In the genomic region with DNA sequence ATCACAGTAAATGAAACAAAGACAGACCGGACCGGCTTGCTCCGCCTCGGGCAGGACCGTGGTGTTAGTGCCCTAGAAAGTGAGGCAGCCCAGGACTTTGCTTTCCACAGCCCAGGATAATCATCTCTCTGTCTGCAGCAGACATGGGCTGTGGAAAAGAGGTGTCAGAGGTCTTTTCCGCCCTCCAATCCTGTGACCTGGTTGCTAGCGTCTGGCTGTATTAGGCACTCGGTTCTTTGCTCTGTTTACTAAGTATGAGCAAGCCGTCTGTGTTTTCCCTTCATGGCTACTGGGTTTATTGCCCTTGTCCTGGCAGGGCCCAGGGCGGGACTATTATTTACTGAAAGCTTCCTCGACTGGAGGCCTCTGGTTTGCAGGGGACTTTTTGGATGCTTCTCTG, we compare ENCODE assay signal across 9 mouse cellular contexts.
A peak's percentile ranks its signal among the peaks of the same experiment; 100 is the strongest.
DNase-seq lines count a peak whose midpoint lies in the region; ATAC-seq and TF ChIP-seq lines count a peak whose summit lies in the region.
"Had no signal": no experiment of that assay in that cellular context is flagged by ENCODE, and none has a peak within 500 bp of the region (broad histone marks: within the 10 kb centered on the region; RNA-seq: fewer than 3 reads in every experiment).

No protein-coding gene starts in this region.

- TF ChIP-seq POLR2A in lung, adult 2 months (IDR thresholded peaks at IDR 0.05; ENCODE audit: borderline replicate concordance, extremely low read depth, low read depth, low read length): peak; percentile 25; the same call in 1 of the 2 replicates

- peak overlapping the region; percentile 34; the same call in 1 of the 2 replicates for H3K9ac ChIP-seq in intestine, embryonic 16.5 days (ENCODE audit: low read depth, low read length)
- H3K9ac ChIP-seq in forebrain, embryonic 11.5 days (ENCODE audit: low read length): no peak overlapping the region

- H3K36me3 ChIP-seq in intestine, embryonic 16.5 days (ENCODE audit: control insufficient read depth, insufficient read depth, low read length): no peaks in the 10 kb centered on the region
- no peaks in the 10 kb centered on the region for H3K36me3 ChIP-seq in forebrain, embryonic 11.5 days (ENCODE audit: control insufficient read depth, insufficient read depth, low read length)

- WGBS in intestine, embryonic 16.5 days: 19% methylated on average over 11 of the region's 11 CpGs
- 22% methylated on average over 11 of the region's 11 CpGs for WGBS in lung, adult 2 months
- WGBS in forebrain, embryonic 11.5 days: 69% methylated on average over 11 of the region's 11 CpGs

- no peak for TF ChIP-seq CTCF in lung, adult 2 months (IDR thresholded peaks at IDR 0.05; ENCODE audit: insufficient read depth, low read length)

- DNase-seq in adrenal gland, adult (ENCODE audit: inconsistent age in 2 of 2, low spot score in 1 of 2): peak; percentile 30 to 71
- DNase-seq in adrenal gland, postnatal 25 days: no peak
- peak; percentile 17 to 22 for DNase-seq in adrenal gland, postnatal 36 days
- peak; percentile 24 for DNase-seq in lung, adult 2 months
- DNase-seq in frontal cortex, postnatal 10 days (ENCODE audit: low spot score in 2 of 2): no peak
- no peak for DNase-seq in forebrain, embryonic 11.5 days (ENCODE audit: low spot score)
- DNase-seq in cerebellum, adult 9-11 months: no peak

- H3K4me1 ChIP-seq in intestine, embryonic 16.5 days (ENCODE audit: control insufficient read depth, insufficient read depth, low read length): peaks cover 6% of the 10 kb centered on the region; the same call in 1 of the 2 replicates
- peaks cover 16% of the 10 kb centered on the region for H3K4me1 ChIP-seq in lung, adult 2 months (ENCODE audit: control insufficient read depth, insufficient read depth, low read length)
- no peaks in the 10 kb centered on the region for H3K4me1 ChIP-seq in forebrain, embryonic 11.5 days (replicated peaks; ENCODE audit: control insufficient read depth, insufficient read depth, low read length)
- H3K4me1 ChIP-seq: megakaryocyte, embryonic 14.5 days had no signal

- H3K4me3 ChIP-seq in intestine, embryonic 16.5 days (ENCODE audit: low read length): no peak overlapping the region
- peak overlapping the region; percentile 33 for H3K4me3 ChIP-seq in lung, adult 2 months (replicated peaks; ENCODE audit: extremely low read depth, low read depth, low read length)
- no peak overlapping the region for H3K4me3 ChIP-seq in forebrain, embryonic 11.5 days (ENCODE audit: low read depth, low read length)
- H3K4me3 ChIP-seq: megakaryocyte, embryonic 14.5 days had no signal

- peak overlapping the region; percentile 32 for H3K4me2 ChIP-seq in intestine, embryonic 16.5 days (ENCODE audit: low read depth, low read length)
- no peak overlapping the region for H3K4me2 ChIP-seq in forebrain, embryonic 11.5 days (ENCODE audit: low read depth, low read length, severe bottlenecking)

- no peak overlapping the region for H3K27ac ChIP-seq in intestine, embryonic 16.5 days (ENCODE audit: low read length)
- H3K27ac ChIP-seq in forebrain, embryonic 11.5 days (ENCODE audit: low read depth, low read length): no peak overlapping the region

- peak; percentile 74 for ATAC-seq in intestine, embryonic 16.5 days
- no peak for ATAC-seq in forebrain, embryonic 11.5 days (replicated peaks; ENCODE audit: low FRiP score)

- H3K27me3 ChIP-seq in intestine, embryonic 16.5 days (replicated peaks; ENCODE audit: control insufficient read depth, insufficient read depth, low read length): no peaks in the 10 kb centered on the region
- H3K27me3 ChIP-seq in forebrain, embryonic 11.5 days (ENCODE audit: control insufficient read depth, insufficient read depth, low read length): no peaks in the 10 kb centered on the region
- H3K27me3 ChIP-seq: megakaryocyte, embryonic 14.5 days had no signal

- H3K9me3 ChIP-seq in intestine, embryonic 16.5 days (ENCODE audit: control insufficient read depth, low read length): no peaks in the 10 kb centered on the region
- no peaks in the 10 kb centered on the region for H3K9me3 ChIP-seq in forebrain, embryonic 11.5 days (ENCODE audit: control insufficient read depth, low read length)

Comparison
In these comparisons a context has a peak if more than half of its experiments do, and no peak if none do; other contexts are left out.
1. DNase-seq: peak in adrenal gland, adult (2 of 2), adrenal gland, postnatal 36 days (2 of 2) and lung, adult 2 months (single experiment); none in adrenal gland, postnatal 25 days (single experiment), frontal cortex, postnatal 10 days (0 of 2), forebrain, embryonic 11.5 days (single experiment) and cerebellum, adult 9-11 months (single experiment).